Mouse (Mus musculus): ENCODE measurements at regions not wholly inside any gene's neighbourhood (a gene's known extent, or its start where the extent isn't known, plus 50 kb on each side); places are given as distances from the start of the nearest gene placed in this dataset.

GRCm38 (mm10) chr9:91818616-91819328 lies 374.0 kb upstream of the Plscr5 start:
- DNase-seq (ENCODE audit: low read depth): no peak

GRCm38 (mm10) chr9:91803372-91803961 lies 389.3 kb upstream of the Plscr5 start:
- DNase-seq (ENCODE audit: low read depth): no peak

GRCm38 (mm10) chr9:91798837-91799225 lies 393.9 kb upstream of the Plscr5 start:
- DNase-seq (ENCODE audit: low read depth): no peak

- DNase-seq (ENCODE audit: low read depth): no peak
These were observed 394.4 kb upstream of the Plscr5 start for GRCm38 (mm10) chr9:91798171-91798836.

GRCm38 (mm10) chr9:91796976-91797375 lies 395.8 kb upstream of the Plscr5 start:
- no peak for DNase-seq (ENCODE audit: low read depth)

- no peak for DNase-seq (ENCODE audit: low read depth)
These were observed 387.3 kb upstream of the Zic1 start for GRCm38 (mm10) chr9:91752935-91753334.

GRCm38 (mm10) chr9:91711106-91711505 lies 345.5 kb upstream of the Zic1 start:
- no peak for DNase-seq (ENCODE audit: low read depth)

- DNase-seq (ENCODE audit: low read depth): no peak
These were observed 315.2 kb upstream of the Zic1 start for GRCm38 (mm10) chr9:91680859-91681258.

GRCm38 (mm10) chr9:91666667-91667066 lies 301.1 kb upstream of the Zic1 start:
- no peak for DNase-seq (ENCODE audit: low read depth)

GRCm38 (mm10) chr9:91660089-91660488 lies 294.5 kb upstream of the Zic1 start:
- DNase-seq (ENCODE audit: low read depth): no peak

- DNase-seq (ENCODE audit: low read depth): no peak
These were observed 288.5 kb upstream of the Zic1 start for GRCm38 (mm10) chr9:91654071-91654470.

- DNase-seq (ENCODE audit: low read depth): no peak
These were observed 286.9 kb upstream of the Zic1 start for GRCm38 (mm10) chr9:91652384-91653100.

- DNase-seq (ENCODE audit: low read depth): no peak
These were observed 244.8 kb upstream of the Zic1 start for GRCm38 (mm10) chr9:91610401-91610800.

GRCm38 (mm10) chr9:91609457-91610166 lies 244.0 kb upstream of the Zic1 start:
- DNase-seq (ENCODE audit: low read depth): no peak

GRCm38 (mm10) chr9:91601740-91602139 lies 236.1 kb upstream of the Zic1 start:
- no peak for DNase-seq (ENCODE audit: low read depth)

GRCm38 (mm10) chr9:91591915-91592314 lies 226.3 kb upstream of the Zic1 start:
- no peak for DNase-seq (ENCODE audit: low read depth)

- no peak for DNase-seq (ENCODE audit: low read depth)
These were observed 223.1 kb upstream of the Zic1 start for GRCm38 (mm10) chr9:91588756-91589155.

- DNase-seq (ENCODE audit: low read depth): no peak
These were observed 222.3 kb upstream of the Zic1 start for GRCm38 (mm10) chr9:91587861-91588260.

- DNase-seq (ENCODE audit: low read depth): no peak
These were observed 221.7 kb upstream of the Zic1 start for GRCm38 (mm10) chr9:91587271-91587670.

- DNase-seq (ENCODE audit: low read depth): no peak
These were observed 221.0 kb upstream of the Zic1 start for GRCm38 (mm10) chr9:91586635-91587034.

GRCm38 (mm10) chr9:91574156-91574555 lies 208.5 kb upstream of the Zic1 start:
- DNase-seq (ENCODE audit: low read depth): no peak

- DNase-seq (ENCODE audit: low read depth): no peak
These were observed 200.5 kb upstream of the Zic1 start for GRCm38 (mm10) chr9:91566006-91566641.

All from fibroblast of lung, adult 2 months (primary cell).